Mouse (Mus musculus): ENCODE results near the gene Atp13a2.

Gene Atp13a2

DNA sequence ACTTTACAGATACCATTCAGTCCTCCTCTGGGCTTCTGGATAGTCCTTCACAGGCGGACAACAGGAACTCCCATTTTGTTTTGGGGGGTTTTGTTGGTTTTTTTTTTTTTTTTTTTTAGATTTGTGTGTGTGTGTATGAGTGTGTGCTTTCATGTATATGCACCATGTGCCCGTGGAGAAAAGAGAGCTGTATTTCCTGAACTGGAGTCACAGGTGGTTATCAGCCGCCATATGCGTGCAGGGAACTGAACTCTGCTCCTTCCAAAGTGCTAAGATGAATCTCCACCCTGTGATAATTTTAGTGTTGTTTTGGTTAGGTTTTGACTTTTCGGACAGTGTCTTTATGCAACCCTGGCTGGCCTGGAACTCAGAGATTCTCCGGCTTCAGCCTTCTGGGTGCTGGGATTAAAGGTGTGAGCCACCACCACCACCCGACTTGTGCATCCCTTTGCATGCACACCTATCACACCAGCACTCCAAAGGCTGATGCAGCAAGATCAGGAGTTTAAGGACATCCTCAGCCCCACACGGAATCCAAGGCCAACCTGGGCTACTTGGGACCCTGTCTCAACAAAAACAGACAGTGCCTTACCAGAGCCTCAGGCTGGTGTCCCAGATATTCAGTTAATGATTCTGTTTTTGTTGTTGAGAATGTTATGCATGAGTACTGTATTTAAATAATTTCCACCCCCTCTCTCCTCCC lies 24.3 kb upstream of the Atp13a2 start:
- DNase-seq (ENCODE audit: low read depth, low spot score), result no peak

DNA sequence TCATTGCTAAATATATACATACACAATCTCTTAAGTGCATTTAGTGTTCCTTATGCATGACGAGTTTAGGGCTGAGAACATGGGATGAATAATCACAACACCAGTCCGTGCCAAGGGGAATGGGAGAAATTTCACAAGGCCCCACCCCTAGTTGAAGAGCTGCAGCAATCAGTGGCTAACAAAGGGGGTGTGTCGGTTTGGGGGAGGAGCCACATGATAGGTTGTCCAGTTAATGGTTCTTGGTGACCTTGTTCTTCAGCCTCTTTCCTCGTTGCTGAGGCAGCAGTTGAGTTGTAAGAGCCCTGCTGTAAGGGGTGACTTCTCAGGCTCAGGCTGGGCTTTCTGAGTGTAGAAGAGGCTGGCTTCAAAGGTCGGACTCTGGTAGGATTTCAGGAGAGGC lies 23.7 kb upstream of the Atp13a2 start:
- no peak for DNase-seq (ENCODE audit: low read depth, low spot score)

DNA sequence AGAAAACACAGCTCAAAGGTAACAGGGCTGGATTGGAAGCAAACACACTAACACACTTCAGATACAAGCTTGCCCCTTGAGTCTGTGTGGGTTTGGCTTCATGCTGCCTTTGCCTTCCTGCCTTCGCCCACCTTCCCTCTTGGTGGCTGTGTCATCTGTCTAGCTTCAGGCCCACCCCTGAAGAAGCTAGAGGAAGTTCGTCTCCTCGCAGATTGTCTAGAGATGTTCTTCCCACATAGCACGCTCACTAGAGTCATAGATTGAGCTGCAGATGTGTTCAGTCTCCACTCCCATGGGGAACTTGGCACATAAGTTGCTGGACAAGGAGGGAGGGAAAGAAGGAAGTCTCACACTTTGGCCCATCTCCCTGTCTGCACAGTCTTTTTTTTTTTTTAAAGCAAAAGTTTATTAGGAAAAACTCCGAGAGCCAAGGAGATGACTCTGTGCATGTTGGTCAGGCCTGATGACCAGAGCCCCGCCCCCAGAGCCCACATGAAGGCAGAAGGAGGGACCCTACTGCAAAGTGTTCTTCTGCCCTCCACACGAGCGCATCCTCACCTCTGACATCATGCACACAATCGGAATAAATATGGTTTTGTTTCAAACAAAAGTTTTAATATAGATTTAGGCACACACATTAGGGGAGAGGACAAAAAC lies 22.6 kb upstream of the Atp13a2 start:
- DNase-seq (ENCODE audit: low read depth, low spot score), result no peak

DNA sequence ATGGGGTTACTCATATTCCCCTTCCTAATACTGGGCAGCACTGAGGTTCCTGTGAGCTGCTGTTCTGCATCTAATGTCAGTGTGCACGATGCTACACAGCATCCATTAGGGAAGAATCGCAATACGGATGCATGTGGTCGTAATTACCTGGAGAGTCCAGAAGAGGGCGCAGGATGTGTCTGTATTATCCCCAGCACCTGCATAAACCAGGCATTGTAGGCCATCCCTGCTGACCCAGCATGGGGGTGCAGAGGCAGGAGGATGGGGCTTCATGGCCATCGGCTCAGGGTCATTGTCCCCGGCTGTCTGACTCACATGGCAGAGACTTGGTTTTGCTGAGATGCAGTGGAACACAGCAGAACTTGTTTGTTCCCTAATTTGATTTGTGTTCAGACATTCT lies 22.1 kb upstream of the Atp13a2 start:
- peak; percentile 59 for DNase-seq (ENCODE audit: low read depth, low spot score)

DNA sequence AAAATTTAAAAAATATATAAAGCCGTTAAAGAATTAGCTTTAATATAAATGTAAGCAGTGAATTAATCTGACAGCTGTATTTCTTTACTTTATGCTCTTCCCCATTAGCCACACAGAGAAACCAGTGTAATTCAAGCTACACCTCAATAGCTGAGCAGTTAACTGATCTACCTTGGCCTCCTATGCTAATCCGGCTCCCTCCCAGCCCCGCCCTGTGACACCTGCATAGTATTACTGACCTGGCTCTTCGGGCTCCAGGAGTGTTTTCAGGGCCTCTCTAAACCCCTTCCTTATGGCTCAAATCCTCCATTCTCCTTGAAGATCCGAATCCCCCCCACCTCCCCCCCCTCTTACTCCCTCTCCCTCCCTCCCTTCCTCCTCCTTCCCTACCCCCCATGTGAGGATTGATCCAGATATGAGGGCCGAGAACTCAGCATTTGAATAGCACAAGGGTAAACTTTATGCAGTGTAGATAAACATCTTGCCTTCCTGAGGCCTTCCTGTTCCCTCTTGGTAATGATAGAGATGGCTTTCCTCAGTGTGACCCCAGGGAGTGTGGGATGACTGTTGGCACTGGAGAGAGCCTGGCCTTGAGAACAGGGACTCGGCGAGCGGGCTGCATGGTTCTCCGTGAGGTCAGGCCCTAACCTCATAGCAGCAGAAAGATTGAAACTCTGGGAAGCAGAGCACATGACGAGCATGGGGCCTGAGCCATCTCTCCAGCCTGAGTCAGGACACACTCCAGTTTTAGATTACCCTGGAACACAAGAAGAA lies 19.1 kb upstream of the Atp13a2 start:
- DNase-seq (ENCODE audit: low read depth, low spot score), result no peak

DNA sequence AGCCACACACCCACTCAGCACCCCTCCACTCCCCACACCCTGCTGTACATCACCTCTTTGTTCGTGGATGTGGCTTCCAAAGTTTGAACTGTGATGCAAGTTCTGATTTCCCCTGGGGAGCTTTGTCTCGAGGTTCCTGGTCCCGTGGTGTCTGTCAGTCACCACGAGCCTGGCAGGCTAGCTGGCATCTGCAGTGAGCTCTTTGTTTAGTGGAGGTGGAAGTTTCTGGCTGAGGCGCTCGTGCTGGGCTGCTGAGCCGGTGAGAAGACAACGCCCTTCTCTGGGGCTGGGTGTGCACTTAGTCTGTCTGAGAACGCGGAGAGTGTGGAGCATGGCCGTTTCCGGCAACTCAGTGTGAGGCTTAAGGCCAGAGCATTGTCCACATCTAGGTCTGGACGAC lies 15.0 kb upstream of the Atp13a2 start:
- DNase-seq (ENCODE audit: low read depth, low spot score), result no peak

DNA sequence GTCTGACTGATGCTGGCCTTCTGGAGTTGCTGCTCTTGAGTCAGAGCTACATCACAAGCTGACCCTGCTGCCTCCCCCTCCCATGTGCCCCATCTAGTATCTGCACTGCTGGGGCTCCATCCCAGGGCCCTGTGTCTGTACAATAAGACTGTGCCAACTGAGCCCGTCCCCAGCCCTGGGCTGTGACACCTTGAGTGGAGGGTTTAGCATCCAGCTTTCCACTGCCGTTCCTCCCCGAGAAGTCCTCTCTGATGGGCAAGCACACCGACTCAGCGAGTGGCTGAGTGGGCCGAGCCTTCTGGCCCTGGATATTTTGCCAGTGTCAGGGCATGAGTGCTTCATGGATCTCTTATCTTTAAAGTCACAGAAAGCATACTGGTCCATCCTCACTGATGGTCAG lies 12.3 kb upstream of the Atp13a2 start:
- DNase-seq (ENCODE audit: low read depth, low spot score), result no peak

DNA sequence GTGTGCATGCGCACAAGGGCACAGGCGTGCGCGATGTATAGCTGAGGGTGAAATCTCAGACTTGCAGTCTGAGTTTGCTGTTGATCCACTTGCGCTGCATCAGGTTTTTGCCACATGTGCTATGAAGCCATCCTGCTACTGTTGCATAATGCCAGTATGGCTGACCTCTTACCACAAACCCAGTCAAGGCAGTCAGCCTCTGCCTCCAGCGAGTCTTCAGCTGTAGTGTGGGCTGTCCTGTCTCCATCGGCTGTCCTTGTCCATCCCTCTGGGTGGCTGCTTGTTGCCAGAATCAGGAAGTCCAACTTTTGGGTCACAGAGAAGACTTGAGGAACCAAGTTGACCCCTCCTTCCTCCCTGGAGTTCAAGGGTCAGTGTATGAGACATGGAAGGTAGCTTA lies 11.3 kb upstream of the Atp13a2 start:
- no peak for DNase-seq (ENCODE audit: low read depth, low spot score)

DNA sequence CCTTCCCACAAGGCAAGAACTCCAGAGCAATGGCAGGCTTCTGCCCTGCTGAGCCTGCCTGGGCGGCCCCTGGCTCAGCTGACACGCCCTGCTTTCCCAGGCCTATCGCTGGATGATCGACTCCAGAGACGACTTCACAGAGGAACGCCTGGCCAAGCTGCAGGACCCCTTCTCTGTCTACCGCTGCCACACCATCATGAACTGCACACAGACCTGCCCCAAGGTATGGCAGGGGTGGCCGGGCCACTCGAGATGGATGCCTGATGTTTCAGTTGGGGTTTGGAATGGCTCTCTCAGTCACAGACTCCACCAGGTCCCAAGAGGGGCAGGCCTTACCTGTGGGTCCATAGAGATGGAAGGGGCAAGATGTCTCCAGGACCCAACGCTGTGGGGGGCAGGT lies 9.4 kb upstream of the Atp13a2 start:
- no peak for DNase-seq (ENCODE audit: low read depth, low spot score)

DNA sequence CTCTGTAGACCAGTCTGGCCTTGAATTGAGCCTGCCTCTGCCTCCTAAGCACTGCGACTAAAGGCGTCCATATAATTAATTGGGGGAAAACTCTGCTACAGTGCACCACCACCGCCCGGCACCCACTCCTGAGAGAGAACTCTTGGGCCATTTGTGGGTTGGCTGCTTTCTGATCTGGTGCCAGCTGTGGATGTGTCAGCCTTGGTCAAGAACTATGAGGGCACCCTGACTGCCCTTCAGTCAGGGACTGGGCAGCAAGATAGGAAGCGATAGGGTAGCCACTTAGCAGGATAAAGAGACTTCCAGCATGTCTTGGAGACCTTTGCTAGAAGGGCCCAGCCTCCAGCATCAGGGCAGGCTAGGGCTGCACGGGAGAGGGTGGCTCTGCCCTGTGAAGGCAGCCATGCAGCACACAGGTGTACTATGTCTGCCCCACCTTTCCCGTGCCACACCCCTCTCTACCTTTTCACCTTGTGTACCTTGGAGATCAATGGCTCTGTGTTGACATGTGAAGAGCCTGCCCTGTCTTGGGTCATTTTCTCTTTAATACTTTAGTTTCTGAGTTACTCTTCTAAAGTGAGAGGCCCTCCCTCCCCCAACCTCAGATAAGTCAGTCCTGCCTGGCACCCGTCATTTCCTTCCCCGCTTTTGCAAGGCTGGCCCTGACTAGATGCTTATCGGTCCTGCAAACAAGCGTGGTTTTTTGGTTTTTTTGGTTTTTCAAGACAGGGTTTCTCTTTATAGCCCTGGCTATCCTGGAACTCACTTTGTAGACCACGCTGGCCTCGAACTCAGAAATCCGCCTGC lies 8.6 kb upstream of the Atp13a2 start:
- DNase-seq (ENCODE audit: low read depth, low spot score), result no peak

DNA sequence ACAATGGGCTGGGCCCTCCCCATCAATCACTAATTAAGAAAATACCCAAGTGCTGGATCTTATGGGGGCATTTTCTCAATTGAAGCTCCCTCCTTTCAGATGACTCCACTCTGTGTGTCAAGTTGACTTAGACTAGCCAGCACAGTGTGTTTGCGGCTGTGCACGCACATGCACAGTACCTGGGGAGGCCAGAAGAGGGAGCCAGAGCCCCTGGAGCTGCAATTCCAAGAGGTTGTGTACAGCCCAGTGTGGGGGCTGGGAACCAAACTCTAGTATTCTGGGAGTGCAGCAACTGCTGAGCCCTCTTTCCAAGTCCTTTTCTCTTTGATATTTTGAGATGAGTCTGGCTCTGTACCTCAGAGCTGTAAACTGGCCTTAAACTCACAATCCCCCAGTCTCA lies 5.1 kb upstream of the Atp13a2 start:
- no peak for DNase-seq (ENCODE audit: low read depth, low spot score)

DNA sequence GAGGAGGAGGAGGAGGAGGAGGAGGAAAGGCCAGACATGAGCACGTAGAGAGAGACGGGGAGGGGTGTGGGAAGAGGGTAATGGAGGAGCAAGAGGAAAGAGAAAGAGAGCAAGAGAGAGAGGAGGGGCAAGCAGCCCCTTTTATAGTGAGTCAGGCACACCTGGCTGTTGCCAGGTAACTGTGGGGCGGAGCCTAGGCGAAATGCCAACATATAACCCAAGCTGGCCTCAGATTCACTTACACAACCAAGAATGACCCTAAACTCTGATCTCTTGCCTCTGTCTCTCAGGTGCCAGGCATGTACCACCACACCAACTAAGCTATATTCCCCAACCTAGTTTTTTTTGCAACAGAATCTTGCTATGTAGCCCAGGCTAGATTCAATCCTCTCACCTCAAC lies 3.9 kb upstream of the Atp13a2 start:
- DNase-seq (ENCODE audit: low read depth, low spot score), result no peak

DNA sequence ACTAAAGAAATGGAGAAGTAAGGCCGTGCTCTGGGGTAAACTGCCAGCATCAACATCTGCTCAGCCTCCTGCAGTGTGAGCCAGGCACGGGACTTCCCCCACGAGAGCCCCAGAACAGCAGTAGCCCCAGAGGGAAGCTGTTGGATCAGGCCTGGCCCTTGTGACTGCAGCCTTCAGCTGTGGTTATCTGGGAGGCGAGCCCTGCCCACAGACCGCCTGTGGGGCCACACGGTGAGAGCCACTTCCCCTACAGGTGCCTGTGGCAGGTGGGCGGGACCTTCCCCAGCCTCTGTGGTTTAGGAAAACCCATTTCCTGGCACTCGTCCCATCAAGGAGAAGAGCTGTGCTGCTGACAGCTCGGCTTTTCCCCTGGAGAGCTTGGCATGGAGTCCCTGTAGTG lies 3.2 kb upstream of the Atp13a2 start:
- DNase-seq (ENCODE audit: low read depth, low spot score), result no peak

DNA sequence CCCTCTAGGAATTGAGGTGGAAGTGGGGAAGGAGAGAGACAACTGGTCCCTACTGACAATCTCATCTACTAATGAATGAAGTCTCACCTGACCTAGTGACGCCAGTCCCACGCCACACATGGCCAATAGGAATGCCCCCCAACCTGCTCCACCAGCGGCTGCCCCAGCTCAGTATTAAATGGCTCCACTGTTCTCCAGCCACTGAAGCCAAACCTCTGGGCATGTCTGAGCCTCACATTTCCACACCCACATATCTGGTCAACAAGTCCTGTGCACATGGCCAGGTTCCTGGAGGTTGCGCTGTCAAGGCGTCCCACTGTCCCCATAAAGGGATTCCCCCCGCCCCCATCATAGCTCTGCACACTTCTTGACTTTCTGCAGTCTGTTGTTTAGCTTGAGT lies 2.1 kb upstream of the Atp13a2 start:
- no peak for DNase-seq (ENCODE audit: low read depth, low spot score)

DNA sequence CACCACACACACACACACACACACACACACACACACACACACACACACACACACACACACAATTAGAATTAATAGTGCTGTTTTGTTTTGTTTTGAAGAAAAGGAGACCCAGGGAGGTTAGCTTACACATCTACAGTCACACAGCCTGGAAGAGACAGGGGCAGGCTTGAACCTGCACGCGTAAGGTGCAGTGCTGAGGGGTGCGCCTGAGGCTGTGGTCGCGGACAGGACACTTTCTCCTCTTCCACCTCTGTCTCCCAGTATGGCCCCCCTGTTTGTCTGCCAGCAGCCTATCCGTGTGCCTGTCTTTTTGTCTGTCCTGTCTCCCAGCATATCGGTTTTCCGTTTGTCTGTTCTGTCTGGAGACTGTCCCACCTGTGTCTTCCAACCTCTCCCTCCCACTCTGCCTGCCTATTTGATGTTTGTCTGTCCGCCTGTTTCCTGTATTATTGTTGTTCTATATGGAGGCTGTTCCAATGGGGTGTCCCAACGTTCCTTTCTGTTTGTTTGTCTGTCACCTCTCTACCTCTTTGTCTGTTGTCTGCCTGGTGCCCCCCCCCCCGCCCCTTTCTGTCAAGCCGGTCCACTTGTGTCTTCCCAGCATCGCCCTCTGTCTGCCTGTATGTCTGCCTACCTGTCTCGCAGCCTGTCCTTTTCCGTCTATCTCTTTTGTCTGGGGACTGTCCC lies 506 bp upstream of the Atp13a2 start:
- no peak for DNase-seq (ENCODE audit: low read depth, low spot score)

DNA sequence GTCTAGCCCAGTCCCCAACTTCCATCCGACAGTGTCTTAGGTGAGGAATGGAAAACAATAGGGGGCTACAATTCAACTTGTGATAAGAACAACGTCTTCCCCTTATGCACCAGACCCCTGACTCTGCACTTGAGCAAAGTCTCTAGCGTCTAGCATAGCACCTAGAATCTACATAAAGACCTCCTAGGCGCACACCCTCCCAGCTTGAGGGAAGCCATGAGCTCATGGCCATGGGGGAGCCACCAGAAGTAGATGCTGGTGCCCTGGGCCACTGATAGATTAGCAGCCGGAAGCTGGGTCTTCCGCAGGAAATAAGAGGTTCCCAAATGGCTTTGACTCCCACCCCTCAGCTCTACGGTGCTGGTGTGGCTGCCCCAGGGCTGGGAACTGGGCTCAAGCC lies 803 bp downstream of the Atp13a2 start:
- no peak for DNase-seq (ENCODE audit: low read depth, low spot score)

DNA sequence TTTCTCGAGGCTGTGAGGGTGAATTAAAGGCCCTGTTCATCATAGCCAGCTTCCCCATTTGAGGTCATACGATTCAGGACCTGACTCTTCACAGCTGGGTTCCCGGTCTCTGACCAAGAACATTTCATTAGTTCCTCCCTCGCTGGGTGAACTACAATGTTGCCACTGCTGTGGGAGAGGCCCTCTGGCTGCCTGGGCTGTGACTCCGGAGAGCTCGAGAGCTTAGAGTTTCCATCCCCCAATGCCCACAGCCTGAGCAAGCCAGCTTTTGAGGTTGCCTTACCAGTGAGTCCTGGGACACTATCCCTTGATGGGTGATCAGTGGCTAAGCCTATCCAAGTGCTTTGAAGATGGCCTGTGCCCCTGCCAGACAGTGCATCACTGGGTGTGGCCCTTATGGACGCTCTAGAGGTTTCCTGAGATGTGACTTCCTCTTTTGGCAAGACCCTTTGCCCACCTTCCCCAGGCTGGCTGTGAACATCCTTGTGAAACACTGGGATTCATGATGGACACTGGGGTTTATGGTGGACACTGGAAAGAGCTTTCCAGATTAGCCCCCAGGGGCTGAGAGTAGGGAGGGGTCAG lies 2.1 kb downstream of the Atp13a2 start:
- DNase-seq (ENCODE audit: low read depth, low spot score), result no peak

DNA sequence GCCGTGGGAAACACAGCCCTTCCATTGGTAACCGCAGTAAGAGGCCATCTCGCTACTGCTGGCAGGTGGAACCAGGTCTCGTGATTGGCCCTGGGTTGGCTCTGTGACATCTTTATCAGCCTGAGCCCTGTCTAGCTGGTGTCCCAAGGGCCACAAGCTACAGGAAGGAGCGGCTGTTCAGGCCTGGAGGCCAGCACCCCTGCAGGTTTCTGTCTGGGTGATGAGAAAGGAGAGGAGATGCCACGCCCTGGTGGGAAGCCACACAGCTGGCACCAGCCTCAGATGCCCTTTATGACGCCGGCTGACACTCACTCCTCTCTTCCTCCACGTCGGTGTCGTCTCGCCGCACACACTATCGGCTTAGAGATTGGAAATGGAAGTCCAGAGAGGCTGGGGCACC lies 2.8 kb downstream of the Atp13a2 start:
- no peak for DNase-seq (ENCODE audit: low read depth, low spot score)

DNA sequence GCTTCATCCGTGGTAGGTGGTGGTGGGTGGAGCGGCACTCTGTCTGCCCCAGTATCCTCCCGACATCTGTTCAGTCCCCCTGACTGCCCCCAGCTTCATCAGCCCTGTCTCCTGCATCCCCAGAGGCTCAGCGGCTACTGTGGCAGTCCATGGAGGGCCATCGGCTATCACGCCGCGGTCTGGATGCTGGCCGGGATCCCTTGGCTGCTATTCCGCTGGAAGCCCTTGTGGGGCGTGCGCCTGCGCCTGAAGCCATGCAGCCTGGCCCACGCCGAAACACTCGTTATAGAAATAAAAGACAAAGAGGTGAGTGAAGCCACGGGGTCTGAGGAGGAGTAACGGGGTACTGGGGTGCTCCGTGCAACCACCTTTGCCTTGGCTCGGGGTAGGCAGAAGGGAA lies 5.5 kb downstream of the Atp13a2 start:
- no peak for DNase-seq (ENCODE audit: low read depth, low spot score)

DNA sequence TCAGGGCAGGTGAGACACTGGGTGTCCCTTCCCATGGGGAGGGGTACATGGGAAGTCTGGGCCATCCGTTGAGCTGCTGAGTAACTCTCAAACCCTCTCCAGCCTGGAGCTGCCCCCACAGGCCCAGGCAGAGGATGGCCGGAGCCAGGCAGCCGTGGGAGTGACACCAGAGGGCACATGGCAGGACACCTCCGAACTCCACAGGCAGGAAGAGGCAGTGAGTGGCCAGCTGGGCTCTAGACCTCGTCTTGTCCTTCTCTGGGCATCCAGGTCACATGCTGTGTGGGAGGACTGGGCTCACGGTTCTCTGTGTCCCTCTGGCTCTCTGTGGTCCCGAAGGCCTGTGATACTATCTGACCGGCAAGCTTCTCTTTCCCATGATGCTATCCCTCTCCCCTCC lies 7.2 kb downstream of the Atp13a2 start:
- no peak for DNase-seq (ENCODE audit: low read depth, low spot score)

DNA sequence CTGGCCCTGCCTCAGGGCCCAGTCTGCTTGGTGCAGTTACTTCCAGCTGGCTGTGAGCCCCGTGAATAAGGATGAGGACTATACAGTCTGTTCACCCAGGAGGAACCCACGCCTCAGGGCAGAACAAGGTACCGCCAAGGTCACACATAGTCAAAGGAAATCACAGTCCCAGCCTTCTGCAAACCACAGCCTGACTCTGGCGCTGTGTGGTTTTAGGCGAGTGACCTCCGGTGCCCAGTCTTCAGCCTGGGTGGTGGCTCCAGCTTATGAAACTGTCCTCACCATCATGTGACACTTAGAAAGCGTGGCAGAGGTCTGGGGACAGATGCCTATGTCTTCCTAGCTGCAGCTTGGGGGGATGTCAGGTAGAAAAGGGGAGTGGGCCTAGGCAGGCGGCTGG lies 9.1 kb downstream of the Atp13a2 start:
- DNase-seq (ENCODE audit: low read depth, low spot score), result no peak
